Mouse (Mus musculus) hematopoietic stem cell, adult 5-6 weeks (primary cell): ENCODE measurements around the gene Fate1. TPM values are rescaled to one million over a fixed set of nuclear protein-coding genes. Genes with fewer than 3 reads are reported as not detected.
A peak's percentile ranks its signal among the peaks of the same experiment; 100 is the strongest.

Experiments used
- ATAC-seq, 2 experiments: fragments of 125-278 bp in 1 of 2; replicated peaks in 1 of 2; 2 replicates each; pipeline ENCODE4 v1.8.0; 2016 to 2017; ENCODE audit warnings: inconsistent platforms in 2 of 2, mild to moderate bottlenecking in 2 of 2, moderate number of reproducible peaks in 2 of 2, low read depth in 1 of 2, moderate TSS enrichment in 1 of 2; ENCODE audit not compliant: low FRiP score in 2 of 2, poor library complexity in 2 of 2, severe bottlenecking in 2 of 2, insufficient read depth in 1 of 2, low TSS enrichment in 1 of 2
- total RNA-seq: library from RNA; stranded (forward); fragments of 172-1452, 232-1000 nt; gene quantifications from 2 replicates; pipeline ENCODE4 v1.2.3, GENCODE M21; 2017

Fate1 gene
- total RNA-seq, 1 experiment from 2014 or later: not detected

- ATAC-seq: no peak
These were observed 49.5 kb downstream of the Fate1 start for GRCm38 (mm10) chrX:72022241-72022640.

DNA sequence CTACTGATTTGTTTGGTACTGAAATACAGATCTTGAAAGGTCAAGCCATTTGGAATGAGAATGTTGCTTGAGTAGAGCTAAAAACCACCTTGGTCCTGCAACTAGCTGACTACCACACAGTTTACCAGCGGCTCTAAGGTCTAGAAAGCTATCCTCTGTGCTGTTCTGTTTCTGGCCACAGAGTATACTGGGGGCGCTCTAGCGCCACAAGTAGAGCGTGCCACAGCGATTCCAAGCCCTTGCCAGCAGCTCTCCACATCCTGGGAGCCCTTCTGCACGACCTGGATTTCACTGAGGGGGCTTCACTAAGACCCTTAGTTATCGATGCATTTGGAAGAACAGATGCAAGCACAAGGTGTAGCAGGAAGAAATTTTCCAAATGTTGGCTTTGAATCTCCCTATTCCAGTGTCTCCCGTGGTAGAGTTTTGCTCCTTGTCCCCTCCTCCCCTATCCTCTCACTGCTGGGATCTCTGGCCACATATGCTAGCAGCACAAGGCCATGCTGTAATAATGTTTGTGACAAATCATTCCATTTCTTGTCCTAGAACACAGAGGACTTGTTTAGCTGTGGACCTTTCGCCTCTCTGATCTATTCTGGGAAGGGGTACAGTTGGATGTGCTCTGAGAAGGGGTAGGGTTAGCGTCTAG, 50.1 kb downstream of the Fate1 start:
- peak; percentile 56 to 62; a peak in 2 of 4 replicates for ATAC-seq

- peak in 1 of 2 experiments; percentile 53; a peak in 1 of 4 replicates for ATAC-seq
These were observed 50.8 kb downstream of the Fate1 start for GRCm38 (mm10) chrX:72023542-72023941.

Other genes with a start within 250 kb of the Fate1 start
- 9.2 and 16.8 TPM in 2 replicates for gene Vma21, start 157.1 kb upstream of the Fate1 start, total RNA-seq
- gene Gm1141, start 52.0 kb upstream of the Fate1 start, total RNA-seq: not detected in 2 replicates
- gene Prrg3, start 10.4 kb upstream of the Fate1 start, total RNA-seq: not detected in 2 replicates
- gene Cnga2, start 18.9 kb downstream of the Fate1 start, total RNA-seq: not detected in 2 replicates
- gene Magea4, start 249.0 kb downstream of the Fate1 start, total RNA-seq: not detected in 2 replicates